8 mouse cellular contexts compared by ENCODE assay signal in the genomic region with DNA sequence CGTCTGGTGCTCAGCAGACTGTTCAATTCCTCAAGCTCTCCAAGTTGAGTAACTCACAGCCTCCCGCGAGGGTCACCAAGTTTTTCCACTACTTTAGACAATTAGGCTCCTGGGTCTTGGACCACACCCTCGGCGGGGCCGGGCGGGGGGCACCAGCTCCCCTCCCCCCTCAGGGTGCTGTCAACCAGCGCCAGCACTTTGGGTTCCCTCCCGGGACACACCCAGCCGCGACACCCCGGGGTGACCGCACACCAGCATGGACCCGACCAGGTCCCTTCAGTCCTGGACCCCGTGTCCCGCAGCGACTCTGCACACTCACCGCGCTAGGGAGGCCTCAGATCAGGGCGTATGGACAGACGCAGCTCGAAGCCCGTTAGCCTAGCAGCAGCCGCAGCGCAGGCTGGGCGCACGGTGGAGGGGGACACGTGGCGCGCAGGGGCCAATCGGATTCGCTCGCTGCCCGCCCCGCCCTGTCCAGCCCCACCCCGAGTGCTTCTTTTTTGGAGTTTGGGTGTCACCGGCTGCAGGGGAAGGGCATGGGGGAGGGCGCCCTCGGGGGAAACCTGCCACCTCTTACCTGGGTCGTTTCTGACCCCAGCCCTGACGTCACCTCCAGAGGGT. TPM values are rescaled to one million over a fixed set of nuclear protein-coding genes. Genes with fewer than 3 reads are reported as not detected.
DNase-seq lines count a peak whose midpoint lies in the region; ATAC-seq and TF ChIP-seq lines count a peak whose summit lies in the region.

A gene (minus strand): TSS at position 406 of the 621 bp plus-strand sequence.

- no peak for TF ChIP-seq CTCF in midbrain, postnatal 0 days (IDR thresholded peaks at IDR 0.05)

- H3K9ac ChIP-seq in embryonic facial prominence, embryonic 11.5 days (replicated peaks; ENCODE audit: low read length): peak within 1 kb of the TSS; percentile 50
- H3K9ac ChIP-seq in limb, embryonic 15.5 days: peak within 1 kb of the TSS; percentile 75
- peak within 1 kb of the TSS; percentile 60 for H3K9ac ChIP-seq in midbrain, postnatal 0 days (replicated peaks; ENCODE audit: low read length, poor library complexity, severe bottlenecking)

- WGBS in embryonic facial prominence, embryonic 11.5 days: under 1% methylated on average over 40 of the region's 41 CpGs
- under 1% methylated on average over 41 of the region's 41 CpGs for WGBS in limb, embryonic 15.5 days
- WGBS in midbrain, postnatal 0 days: under 1% methylated on average over 41 of the region's 41 CpGs

- H3K4me1 ChIP-seq in embryonic facial prominence, embryonic 11.5 days (ENCODE audit: control insufficient read depth, insufficient read depth, low read length): peaks cover 10% of the 10 kb centered on the region
- peaks cover 43% of the 10 kb centered on the region for H3K4me1 ChIP-seq in limb, embryonic 15.5 days
- no peaks in the 10 kb centered on the region; the same call in 1 of the 2 replicates for H3K4me1 ChIP-seq in midbrain, postnatal 0 days (ENCODE audit: insufficient read depth, low read length)

- no peaks in the 10 kb centered on the region for H3K9me3 ChIP-seq in embryonic facial prominence, embryonic 11.5 days (replicated peaks; ENCODE audit: control insufficient read depth, low read length)
- no peaks in the 10 kb centered on the region for H3K9me3 ChIP-seq in limb, embryonic 15.5 days
- H3K9me3 ChIP-seq in midbrain, postnatal 0 days (ENCODE audit: low read length): no peaks in the 10 kb centered on the region

- H3K36me3 ChIP-seq in embryonic facial prominence, embryonic 11.5 days (replicated peaks; ENCODE audit: control insufficient read depth, insufficient read depth, low read depth, low read length): no peaks in the 10 kb centered on the region
- no peaks in the 10 kb centered on the region for H3K36me3 ChIP-seq in limb, embryonic 15.5 days
- no peaks in the 10 kb centered on the region for H3K36me3 ChIP-seq in midbrain, postnatal 0 days (ENCODE audit: insufficient read depth, low read length)

- H3K4me3 ChIP-seq in embryonic facial prominence, embryonic 11.5 days (ENCODE audit: low read depth, low read length): peak within 1 kb of the TSS; percentile 47
- H3K4me3 ChIP-seq in limb, embryonic 15.5 days: peak within 1 kb of the TSS; percentile 69
- H3K4me3 ChIP-seq in midbrain, postnatal 0 days (ENCODE audit: low read depth, low read length): peak within 1 kb of the TSS; percentile 51

- H3K4me2 ChIP-seq in embryonic facial prominence, embryonic 11.5 days (ENCODE audit: low read depth, low read length): peak within 1 kb of the TSS; percentile 88
- peak within 1 kb of the TSS; percentile 74 for H3K4me2 ChIP-seq in limb, embryonic 15.5 days
- H3K4me2 ChIP-seq in midbrain, postnatal 0 days (ENCODE audit: low read depth, low read length, poor library complexity, severe bottlenecking): peak within 1 kb of the TSS; percentile 100

- H3K27ac ChIP-seq in embryonic facial prominence, embryonic 11.5 days (replicated peaks; ENCODE audit: low read depth, low read length): no peak within 1 kb of the TSS
- H3K27ac ChIP-seq in limb, embryonic 15.5 days: peak within 1 kb of the TSS; percentile 87
- H3K27ac ChIP-seq in midbrain, postnatal 0 days (ENCODE audit: low read depth, low read length): 0 out of 2 replicates have a peak within 1 kb of the TSS, but pooled peaks have one; percentile 32

- DNase-seq in 3T3-L1 (ENCODE audit: low read depth, low spot score): peak; percentile 82
- DNase-seq in adrenal gland, postnatal 14 days: peak; percentile 93
- DNase-seq in embryonic facial prominence, embryonic 11.5 days (ENCODE audit: low spot score): peak; percentile 81
- DNase-seq in heart, adult 11 months: peak; percentile 99
- DNase-seq in kidney, adult 18-20 months: peak; percentile 85
- DNase-seq in midbrain, postnatal 0 days (ENCODE audit: low spot score): peak; percentile 73
- DNase-seq in spleen, postnatal 10 days (ENCODE audit: low spot score in 2 of 2): peak; percentile 61 to 81

- H3K27me3 ChIP-seq in embryonic facial prominence, embryonic 11.5 days (ENCODE audit: control insufficient read depth, insufficient read depth, low read length): no peaks in the 10 kb centered on the region
- no peaks in the 10 kb centered on the region for H3K27me3 ChIP-seq in limb, embryonic 15.5 days
- no peaks in the 10 kb centered on the region for H3K27me3 ChIP-seq in midbrain, postnatal 0 days (ENCODE audit: insufficient read depth, low read length)

- peak; percentile 81 for ATAC-seq in embryonic facial prominence, embryonic 11.5 days (replicated peaks; ENCODE audit: insufficient number of reproducible peaks, low FRiP score, low TSS enrichment, low read depth)
- ATAC-seq in limb, embryonic 15.5 days (ENCODE audit: insufficient number of reproducible peaks, low FRiP score, low TSS enrichment, low read depth): peak; percentile 93
- peak; percentile 85 for ATAC-seq in midbrain, postnatal 0 days (ENCODE audit: low FRiP score)

RNA-seq across cellular contexts. Expression of the gene that starts here (rescaled TPM):
- total RNA-seq in adrenal gland, postnatal 14 days (2021): 146 and 152 TPM in 2 replicates
- polyA plus RNA-seq in embryonic facial prominence, embryonic 11.5 days (2014; fragmentation: Nextera tagmentation; extraction: Ambion mirVana): 112 and 116 TPM in 2 replicates
- 380 and 403 TPM in 2 replicates for polyA plus RNA-seq in limb, embryonic 15.5 days (2015; fragmentation: Nextera tagmentation; extraction: Ambion mirVana)
- total RNA-seq in midbrain, postnatal 0 days (2014; rRNA removed): 48.2 and 51.5 TPM in 2 replicates
- 37.6 and 39.3 TPM in 2 replicates for polyA plus RNA-seq in midbrain, postnatal 0 days (2015; fragmentation: Nextera tagmentation; extraction: Ambion mirVana)
